Mouse (Mus musculus): ENCODE results near the gene Eef1akmt4. TPM values are rescaled to one million over a fixed set of nuclear protein-coding genes. Genes with fewer than 3 reads are reported as not detected.

The Eef1akmt4 gene
- polyA plus RNA-seq, 2 experiments, result 28.0 to 38.8 TPM

GRCm38 (mm10) chr16:20604705-20605104 lies 6.7 kb upstream of the Eef1akmt4 start:
- Histone ChIP-seq H3K4me3 (replicated peaks; ENCODE audit: low read length) (no peak overlapping the region), H3K9ac (ENCODE audit: low read depth, low read length, severe bottlenecking) (0 out of 2 replicates have a peak overlapping the region, but pooled peaks have one; percentile 12), H3K4me2 (replicated peaks; ENCODE audit: low read depth, low read length, severe bottlenecking) (no peak overlapping the region), H3K9me3 (ENCODE audit: control insufficient read depth, low read length) (no peaks in the 10 kb centered on the region), H3K27ac (replicated peaks; ENCODE audit: low read depth, low read length) (no peak overlapping the region), H3K27me3 (ENCODE audit: control insufficient read depth, insufficient read depth, low read length) (no peaks in the 10 kb centered on the region), H3K36me3 (ENCODE audit: control insufficient read depth, insufficient read depth, low read length) (peaks cover 39% of the 10 kb centered on the region), H3K4me1 (ENCODE audit: control insufficient read depth, insufficient read depth, low read length) (0 out of 2 replicates have a peak, but pooled peaks cover 2% of the 10 kb centered on the region)
- ATAC-seq (ENCODE audit: low FRiP score, low read depth) (peak; percentile 38; the same call in 1 of the 2 replicates), DNase-seq (ENCODE audit: low spot score) (peak; percentile 78)
- TF ChIP-seq POLR2A (IDR thresholded peaks at IDR 0.05; ENCODE audit: borderline replicate concordance, extremely low read depth, insufficient read depth, insufficient read length), result no peak
- WGBS, result 53% methylated on average over 9 of the region's 9 CpGs

GRCm38 (mm10) chr16:20610501-20611356 lies 664 bp upstream of the Eef1akmt4 start:
- peak; percentile 91; the same call in 1 of the 2 replicates for TF ChIP-seq POLR2A (IDR thresholded peaks at IDR 0.05; ENCODE audit: borderline replicate concordance, extremely low read depth, insufficient read depth, insufficient read length)
- peak overlapping the region; percentile 76 for H3K9ac ChIP-seq (ENCODE audit: low read depth, low read length, severe bottlenecking)
- under 1% methylated on average over 28 of the region's 28 CpGs for WGBS
- H3K9me3 ChIP-seq (ENCODE audit: control insufficient read depth, low read length), result no peaks in the 10 kb centered on the region
- peak; percentile 78 for DNase-seq (ENCODE audit: low spot score)
- H3K36me3 ChIP-seq (ENCODE audit: control insufficient read depth, insufficient read depth, low read length), result peaks cover 21% of the 10 kb centered on the region
- 0 out of 2 replicates have a peak, but pooled peaks cover 6% of the 10 kb centered on the region for H3K4me1 ChIP-seq (ENCODE audit: control insufficient read depth, insufficient read depth, low read length)
- peak; percentile 75 for ATAC-seq (ENCODE audit: low FRiP score, low read depth)
- H3K27me3 ChIP-seq (ENCODE audit: control insufficient read depth, insufficient read depth, low read length), result no peaks in the 10 kb centered on the region
- peak overlapping the region; percentile 77 for H3K4me3 ChIP-seq (replicated peaks; ENCODE audit: low read length)
- peak overlapping the region; percentile 99 for H3K4me2 ChIP-seq (replicated peaks; ENCODE audit: low read depth, low read length, severe bottlenecking)
- H3K27ac ChIP-seq (replicated peaks; ENCODE audit: low read depth, low read length), result peak overlapping the region; percentile 74

GRCm38 (mm10) chr16:20619541-20620398 lies 8.4 kb downstream of the Eef1akmt4 start:
- Histone ChIP-seq H3K36me3 (ENCODE audit: control insufficient read depth, insufficient read depth, low read length) (no peaks in the 10 kb centered on the region), H3K4me2 (replicated peaks; ENCODE audit: low read depth, low read length, severe bottlenecking) (peak overlapping the region; percentile 98), H3K4me3 (replicated peaks; ENCODE audit: low read length) (peak overlapping the region; percentile 69), H3K4me1 (ENCODE audit: control insufficient read depth, insufficient read depth, low read length) (peaks cover 23% of the 10 kb centered on the region), H3K9me3 (ENCODE audit: control insufficient read depth, low read length) (no peaks in the 10 kb centered on the region), H3K9ac (ENCODE audit: low read depth, low read length, severe bottlenecking) (no peak overlapping the region), H3K27ac (replicated peaks; ENCODE audit: low read depth, low read length) (no peak overlapping the region), H3K27me3 (ENCODE audit: control insufficient read depth, insufficient read depth, low read length) (peaks cover 23% of the 10 kb centered on the region)
- no peak for TF ChIP-seq POLR2A (IDR thresholded peaks at IDR 0.05; ENCODE audit: borderline replicate concordance, extremely low read depth, insufficient read depth, insufficient read length)
- peak; percentile 36; the same call in 1 of the 2 replicates for ATAC-seq (ENCODE audit: low FRiP score, low read depth)
- WGBS, result 3% methylated on average over 44 of the region's 83 CpGs
- peak; percentile 11 for DNase-seq (ENCODE audit: low spot score)

- H3K4me1 ChIP-seq (ENCODE audit: control insufficient read depth, insufficient read depth, low read length), result peaks cover 23% of the 10 kb centered on the region
- peak overlapping the region; percentile 98 for H3K4me2 ChIP-seq (replicated peaks; ENCODE audit: low read depth, low read length, severe bottlenecking)
- TF ChIP-seq POLR2A (IDR thresholded peaks at IDR 0.05; ENCODE audit: borderline replicate concordance, extremely low read depth, insufficient read depth, insufficient read length), result no peak
- H3K27me3 ChIP-seq (ENCODE audit: control insufficient read depth, insufficient read depth, low read length), result peaks cover 23% of the 10 kb centered on the region
- H3K27ac ChIP-seq (replicated peaks; ENCODE audit: low read depth, low read length), result no peak overlapping the region
- DNase-seq (ENCODE audit: low spot score) (no peak), ATAC-seq (ENCODE audit: low FRiP score, low read depth) (0 out of 2 replicates have a peak, but pooled peaks have one; percentile 13)
- no peak overlapping the region for H3K9ac ChIP-seq (ENCODE audit: low read depth, low read length, severe bottlenecking)
- no peaks in the 10 kb centered on the region for H3K36me3 ChIP-seq (ENCODE audit: control insufficient read depth, insufficient read depth, low read length)
- H3K4me3 ChIP-seq (replicated peaks; ENCODE audit: low read length), result peak overlapping the region; percentile 69
- no peaks in the 10 kb centered on the region for H3K9me3 ChIP-seq (ENCODE audit: control insufficient read depth, low read length)
- WGBS, result 3% methylated on average over 9 of the region's 9 CpGs
These were observed 9.0 kb downstream of the Eef1akmt4 start for GRCm38 (mm10) chr16:20620399-20620735.

- Histone ChIP-seq H3K27ac (replicated peaks; ENCODE audit: low read depth, low read length) (no peak overlapping the region), H3K9ac (ENCODE audit: low read depth, low read length, severe bottlenecking) (peak overlapping the region; percentile 64), H3K4me2 (replicated peaks; ENCODE audit: low read depth, low read length, severe bottlenecking) (peak overlapping the region; percentile 98), H3K4me1 (ENCODE audit: control insufficient read depth, insufficient read depth, low read length) (peaks cover 23% of the 10 kb centered on the region), H3K9me3 (ENCODE audit: control insufficient read depth, low read length) (no peaks in the 10 kb centered on the region), H3K4me3 (replicated peaks; ENCODE audit: low read length) (peak overlapping the region; percentile 69), H3K27me3 (ENCODE audit: control insufficient read depth, insufficient read depth, low read length) (peaks cover 23% of the 10 kb centered on the region), H3K36me3 (ENCODE audit: control insufficient read depth, insufficient read depth, low read length) (no peaks in the 10 kb centered on the region)
- under 1% methylated on average over 30 of the region's 32 CpGs for WGBS
- TF ChIP-seq POLR2A (IDR thresholded peaks at IDR 0.05; ENCODE audit: borderline replicate concordance, extremely low read depth, insufficient read depth, insufficient read length), result no peak
- DNase-seq (ENCODE audit: low spot score), result no peak
- ATAC-seq (ENCODE audit: low FRiP score, low read depth), result no peak
These were observed 9.4 kb downstream of the Eef1akmt4 start for GRCm38 (mm10) chr16:20620751-20621190.

All from limb, embryonic 14.5 days (tissue).